Mouse (Mus musculus) macrophage (primary cell): Measurements from ENCODE around the gene Angptl8. TPM values are rescaled to one million over a fixed set of nuclear protein-coding genes. Genes with fewer than 3 reads are reported as not detected.
A peak's percentile ranks its signal among the peaks of the same experiment; 100 is the strongest.

ENCODE experiments used
- H3K27ac ChIP-seq: fragments of 350-480 bp; formaldehyde crosslinking; 2 replicates; pipeline ENCODE4 v1.9.0; 2021
- H3K36me3 ChIP-seq: fragments of 350-480 bp; formaldehyde crosslinking; 2 replicates; pipeline ENCODE4 v1.9.0; 2021; ENCODE audit errors: inconsistent target
- H3K4me3 ChIP-seq: fragments of 350-480 bp; formaldehyde crosslinking; 2 replicates; pipeline ENCODE4 v1.9.0; 2021; ENCODE audit errors: inconsistent target
- H3K79me2 ChIP-seq: fragments of 350-480 bp; formaldehyde crosslinking; 2 replicates; pipeline ENCODE4 v1.9.0; 2021; ENCODE audit errors: inconsistent target
- WGBS: methylation state at CpG from one replicate; pipeline ENCODE4 v1.1.7; 2026; ENCODE audit warnings: inconsistent platforms; ENCODE audit not compliant: missing documents; 5-methylcytosine and 5-hydroxymethylcytosine counted together
- polyA plus RNA-seq: library from polyadenylated mRNA; stranded (reverse); fragments of 250-400 nt; gene quantifications from 3 replicates; pipeline ENCODE4 v1.2.4, GENCODE M21; 2018; ENCODE audit warnings: inconsistent platforms

The Angptl8 gene
- polyA plus RNA-seq, 1 experiment from 2014 or later: not detected

DNA sequence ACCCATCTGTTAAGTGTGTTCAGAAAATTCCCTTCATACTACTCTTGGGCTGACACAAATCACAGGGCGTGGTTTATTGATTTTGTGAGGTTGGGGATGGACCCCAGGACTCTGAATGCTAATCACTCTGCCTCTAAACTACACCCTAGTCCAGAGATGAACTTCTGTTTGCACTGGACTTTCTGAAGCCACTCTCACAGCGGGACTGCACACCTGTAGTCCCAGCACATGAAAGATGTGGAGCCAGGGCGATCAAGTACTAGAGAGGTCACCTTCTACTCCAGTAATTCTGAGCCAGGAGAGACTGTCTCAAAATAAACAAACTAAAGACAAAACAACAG, 36.3 kb upstream of the Angptl8 start:
- Histone ChIP-seq H3K79me2 (no peaks in the 10 kb centered on the region), H3K27ac (no peak overlapping the region), H3K4me3 (peak overlapping the region; percentile 3; the same call in 1 of the 2 replicates), H3K36me3 (no peaks in the 10 kb centered on the region)
- 84% methylated on average over 3 of the region's 3 CpGs for WGBS

DNA sequence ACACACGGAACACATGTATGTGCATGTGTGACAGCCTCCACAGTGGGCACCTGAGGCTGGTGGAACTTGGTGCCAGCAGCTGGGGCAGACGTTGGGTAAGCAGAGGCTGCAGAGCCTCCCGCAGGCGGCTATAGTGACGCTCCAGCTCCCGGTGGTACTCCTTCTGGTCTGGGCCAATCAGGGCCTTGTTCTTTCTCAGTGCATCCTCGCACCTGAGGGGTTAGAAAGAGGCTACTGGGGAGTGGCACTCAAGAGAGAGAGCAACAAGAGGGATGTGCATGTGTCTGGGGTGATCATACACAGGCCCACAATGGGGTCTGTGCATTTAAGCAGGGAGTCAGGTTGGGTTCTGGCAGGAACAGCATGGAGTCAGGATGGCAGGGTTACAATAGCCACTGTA, 34.2 kb upstream of the Angptl8 start:
- H3K4me3 ChIP-seq: no peak overlapping the region
- WGBS: 79% methylated on average over 7 of the region's 7 CpGs
- no peaks in the 10 kb centered on the region for H3K36me3 ChIP-seq
- no peaks in the 10 kb centered on the region for H3K79me2 ChIP-seq
- H3K27ac ChIP-seq: no peak overlapping the region

DNA sequence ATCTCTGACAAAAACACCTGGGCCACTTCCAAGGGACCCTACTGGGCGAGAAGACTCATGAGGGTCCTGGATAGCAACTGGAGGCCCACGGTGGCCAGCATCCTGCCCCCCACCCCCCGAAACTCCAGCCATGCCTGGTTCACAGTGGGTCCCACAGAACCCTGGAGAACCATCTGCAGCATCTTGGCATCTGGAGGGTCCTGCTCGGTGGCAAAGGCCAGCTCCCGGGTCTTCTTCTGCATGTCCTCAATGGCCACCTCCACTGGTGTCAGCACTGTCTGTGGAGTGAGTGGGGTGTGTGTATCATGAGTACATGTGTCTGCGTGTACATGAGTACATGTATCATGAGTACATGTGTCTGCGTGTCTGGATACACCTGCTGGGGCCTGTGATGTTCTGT, 33.7 kb upstream of the Angptl8 start:
- H3K36me3 ChIP-seq: no peaks in the 10 kb centered on the region
- no peaks in the 10 kb centered on the region for H3K79me2 ChIP-seq
- no peak overlapping the region for H3K27ac ChIP-seq
- WGBS: 93% methylated on average over 5 of the region's 7 CpGs
- no peak overlapping the region for H3K4me3 ChIP-seq

DNA sequence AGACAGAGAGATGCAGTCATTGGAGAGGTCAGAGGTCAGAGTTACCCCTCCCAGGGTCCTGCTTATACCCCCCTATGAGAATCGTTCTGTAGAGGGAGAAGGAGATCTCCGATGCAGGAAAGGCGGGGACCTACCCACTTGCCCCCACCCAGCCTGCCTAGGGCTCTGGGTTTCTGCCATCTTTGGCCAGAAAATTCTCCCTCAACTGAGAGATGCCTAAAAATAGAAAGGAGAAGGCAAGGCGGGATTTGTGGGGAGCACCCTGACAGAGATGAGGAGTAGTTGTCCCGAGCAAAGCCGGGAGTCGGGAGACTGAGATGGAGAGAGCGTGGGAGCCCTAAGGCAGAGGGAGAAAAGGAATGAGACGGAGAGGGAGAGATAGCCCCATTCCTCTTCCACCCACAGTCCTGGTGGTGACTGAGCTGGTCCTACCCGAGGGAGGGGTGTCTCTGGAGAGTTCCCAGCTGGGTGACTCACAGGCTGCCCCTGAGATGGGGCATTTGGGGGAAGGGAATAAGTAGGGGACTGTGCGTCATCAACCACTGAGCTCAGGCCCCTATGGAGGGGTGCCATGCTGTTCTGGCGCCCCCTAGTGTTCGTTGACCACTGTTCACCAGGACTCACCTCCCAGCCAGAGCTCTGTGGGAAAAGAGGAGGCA, 31.2 kb upstream of the Angptl8 start:
- H3K79me2 ChIP-seq: no peaks in the 10 kb centered on the region
- H3K36me3 ChIP-seq: no peaks in the 10 kb centered on the region
- H3K4me3 ChIP-seq: no peak overlapping the region
- WGBS: 39% methylated on average over 13 of the region's 13 CpGs
- H3K27ac ChIP-seq: no peak overlapping the region

DNA sequence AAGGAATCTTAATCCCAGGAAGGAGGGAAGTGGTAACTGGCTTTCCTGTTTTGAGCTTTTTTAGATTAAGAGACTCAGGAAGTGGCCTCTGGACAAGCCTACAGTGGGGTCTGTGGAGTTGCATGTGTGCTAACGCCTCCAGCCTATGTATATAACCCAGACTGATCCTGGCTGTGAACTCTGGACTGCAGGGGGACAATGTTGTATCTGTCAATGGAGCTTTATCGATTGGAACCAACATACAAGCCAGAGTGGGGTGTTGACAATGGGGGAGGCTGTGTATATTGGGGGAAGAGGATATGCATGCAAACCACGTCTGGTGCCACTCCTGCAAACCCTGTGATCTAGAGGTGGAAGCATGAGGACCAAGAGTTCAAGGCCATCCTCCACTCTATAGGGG, 28.9 kb upstream of the Angptl8 start:
- H3K27ac ChIP-seq: no peak overlapping the region
- H3K79me2 ChIP-seq: no peaks in the 10 kb centered on the region
- no peak overlapping the region for H3K4me3 ChIP-seq
- no peaks in the 10 kb centered on the region for H3K36me3 ChIP-seq
- 34% methylated on average over 3 of the region's 3 CpGs for WGBS

DNA sequence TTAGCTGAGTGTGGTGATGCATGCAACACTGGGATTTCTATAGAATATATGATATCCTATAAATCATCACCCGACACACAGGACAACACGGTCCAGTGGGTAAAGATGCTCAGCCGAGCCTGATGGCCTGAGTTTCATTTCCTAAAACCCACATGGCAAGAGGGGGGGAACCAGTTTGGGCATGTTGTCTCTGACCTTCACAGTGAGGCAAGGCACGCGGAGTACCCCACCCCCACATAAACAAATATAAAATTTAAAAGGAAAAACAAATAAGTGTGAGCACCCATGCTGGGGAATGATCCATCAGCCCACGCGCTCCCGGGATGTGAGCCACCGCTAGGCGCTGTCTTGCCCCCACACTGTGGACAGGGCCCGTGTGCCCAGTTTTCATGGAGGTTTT, 28.3 kb upstream of the Angptl8 start:
- no peaks in the 10 kb centered on the region for H3K36me3 ChIP-seq
- H3K79me2 ChIP-seq: no peaks in the 10 kb centered on the region
- H3K4me3 ChIP-seq: no peak overlapping the region
- 86% methylated on average over 10 of the region's 11 CpGs for WGBS
- H3K27ac ChIP-seq: no peak overlapping the region

- no peak overlapping the region for H3K4me3 ChIP-seq
- WGBS: 93% methylated on average over 3 of the region's 3 CpGs
- H3K36me3 ChIP-seq: no peaks in the 10 kb centered on the region
- no peak overlapping the region for H3K27ac ChIP-seq
- no peaks in the 10 kb centered on the region for H3K79me2 ChIP-seq
These were observed 26.7 kb upstream of the Angptl8 start for GRCm38 (mm10) chr9:21808561-21808960.

- H3K36me3 ChIP-seq: no peaks in the 10 kb centered on the region
- H3K4me3 ChIP-seq: no peak overlapping the region
- H3K79me2 ChIP-seq: no peaks in the 10 kb centered on the region
- WGBS: 54% methylated on average over 5 of the region's 5 CpGs
- H3K27ac ChIP-seq: no peak overlapping the region
These were observed 24.1 kb upstream of the Angptl8 start for GRCm38 (mm10) chr9:21811170-21811569.

- H3K4me3 ChIP-seq: no peak overlapping the region
- no peak overlapping the region for H3K27ac ChIP-seq
- 71% methylated on average over 9 of the region's 9 CpGs for WGBS
- no peaks in the 10 kb centered on the region for H3K79me2 ChIP-seq
- no peaks in the 10 kb centered on the region for H3K36me3 ChIP-seq
These were observed 18.5 kb upstream of the Angptl8 start for GRCm38 (mm10) chr9:21816716-21817305.

DNA sequence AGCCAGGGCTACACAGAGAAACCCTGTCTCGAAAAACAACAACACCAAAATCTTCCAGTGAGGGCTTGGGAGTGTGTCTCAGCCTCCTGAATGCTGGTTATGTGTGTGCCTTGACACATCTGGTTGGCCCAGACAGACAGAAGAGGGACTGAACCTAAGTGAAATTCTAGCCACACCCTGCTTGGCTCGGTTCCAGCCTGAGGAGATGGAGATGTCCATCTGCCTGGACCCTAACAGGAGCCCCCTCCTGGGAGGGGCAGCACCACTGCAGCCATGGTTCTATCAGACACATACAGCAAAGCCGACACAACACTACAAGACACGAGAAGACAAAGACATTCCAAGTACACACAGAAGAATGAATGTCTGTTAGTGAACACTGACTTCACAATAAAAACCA, 17.2 kb upstream of the Angptl8 start:
- 96% methylated on average over 4 of the region's 4 CpGs for WGBS

DNA sequence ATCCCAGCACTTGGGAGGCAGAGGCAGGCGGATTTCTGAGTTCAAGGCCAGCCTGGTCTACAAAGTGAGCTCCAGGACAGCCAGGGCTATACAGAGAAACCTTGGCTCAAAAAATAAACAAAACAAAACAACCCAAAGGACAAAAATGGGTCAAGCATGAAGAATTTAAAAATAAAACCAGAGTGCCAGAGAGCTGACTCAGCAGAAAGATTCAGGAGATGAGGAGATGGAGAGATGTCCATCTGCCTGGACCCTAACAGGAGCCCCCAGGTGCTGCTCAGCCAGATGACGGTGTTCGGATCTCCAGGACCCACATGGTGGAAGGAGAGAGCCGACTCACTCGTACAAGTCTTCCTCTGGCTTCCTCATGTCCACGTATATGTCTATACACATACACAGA, 16.7 kb upstream of the Angptl8 start:
- Histone ChIP-seq H3K36me3 (no peaks in the 10 kb centered on the region), H3K27ac (no peak overlapping the region), H3K79me2 (no peaks in the 10 kb centered on the region), H3K4me3 (no peak overlapping the region)
- 98% methylated on average over 6 of the region's 6 CpGs for WGBS

More for the DNA sequence above, 17.2 kb upstream of the Angptl8 start:
- Histone ChIP-seq H3K4me3 (no peak overlapping the region), H3K36me3 (no peaks in the 10 kb centered on the region), H3K27ac (no peak overlapping the region), H3K79me2 (no peaks in the 10 kb centered on the region)

DNA sequence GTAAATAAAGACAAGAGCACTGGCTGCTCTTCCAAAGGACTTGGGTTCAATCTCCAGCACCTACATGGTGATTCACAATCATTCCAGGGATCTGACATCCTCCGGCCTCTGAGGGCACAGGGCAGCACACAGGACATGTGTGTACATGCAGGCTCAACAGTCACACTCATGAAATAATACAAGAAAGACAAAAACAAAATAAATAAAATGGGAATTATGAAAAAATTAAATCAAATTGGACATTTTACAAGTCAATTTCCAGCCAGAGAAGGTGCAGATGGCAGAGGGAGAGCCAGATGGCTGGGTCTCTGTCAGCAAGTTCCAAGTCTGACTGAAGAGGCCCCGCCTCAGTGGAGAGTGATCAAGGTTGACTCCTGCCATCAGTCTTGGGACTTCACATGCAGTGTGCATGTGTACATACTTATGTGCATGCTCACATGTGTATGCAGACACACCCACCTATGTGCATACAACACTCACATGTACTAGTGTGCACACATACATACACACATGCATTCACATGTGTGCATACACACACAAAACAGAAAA, 16.1 kb upstream of the Angptl8 start:
- 92% methylated on average over 2 of the region's 2 CpGs for WGBS
- Histone ChIP-seq H3K36me3 (no peaks in the 10 kb centered on the region), H3K4me3 (no peak overlapping the region), H3K27ac (no peak overlapping the region), H3K79me2 (no peaks in the 10 kb centered on the region)

DNA sequence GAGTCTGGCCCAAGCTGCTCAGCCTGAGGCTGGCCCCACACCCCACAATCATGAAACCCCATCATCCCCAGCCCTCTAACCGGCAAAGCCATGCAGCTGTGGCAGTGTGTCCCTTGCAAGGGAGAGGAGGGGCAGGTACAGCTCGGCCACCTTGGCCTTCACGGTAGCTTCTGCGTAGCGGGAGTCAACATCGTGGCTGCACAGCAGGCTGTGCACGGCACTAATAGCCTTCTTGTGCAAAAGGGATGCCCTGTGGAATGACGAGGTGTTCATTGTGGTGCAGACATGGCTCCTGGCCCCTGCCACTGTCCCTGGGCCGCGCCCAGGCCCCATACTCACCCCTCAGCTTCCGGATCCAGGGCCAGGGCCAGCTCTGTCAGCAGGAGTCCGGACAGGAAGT, 15.1 kb upstream of the Angptl8 start:
- Histone ChIP-seq H3K36me3 (no peaks in the 10 kb centered on the region), H3K4me3 (no peak overlapping the region), H3K27ac (no peak overlapping the region), H3K79me2 (no peaks in the 10 kb centered on the region)
- WGBS: 92% methylated on average over 12 of the region's 12 CpGs

DNA sequence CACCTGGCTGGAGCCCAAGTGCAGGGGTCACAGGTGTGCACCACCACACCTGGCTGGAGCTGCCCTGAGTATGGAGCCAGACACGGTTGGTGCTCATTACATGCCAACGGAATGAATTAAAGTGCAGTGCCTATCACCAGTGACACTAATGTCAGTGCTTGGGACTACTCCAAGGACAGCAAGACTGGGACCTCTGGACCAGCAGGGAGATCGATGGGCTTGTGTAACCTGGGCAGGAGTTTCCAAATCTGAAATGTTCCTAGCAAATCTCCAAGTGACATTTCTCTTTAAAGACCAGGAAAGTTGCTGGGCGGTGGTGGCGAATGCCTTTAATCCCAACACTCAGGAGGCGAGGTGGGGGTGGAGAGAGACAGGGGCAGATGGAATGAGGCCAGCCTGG, 12.6 kb upstream of the Angptl8 start:
- WGBS: 93% methylated on average over 6 of the region's 6 CpGs
- H3K4me3 ChIP-seq: no peak overlapping the region
- H3K27ac ChIP-seq: no peak overlapping the region

GRCm38 (mm10) chr9:21823957-21824356, 11.4 kb upstream of the Angptl8 start:
- no peak overlapping the region for H3K27ac ChIP-seq

More for the DNA sequence above, 12.6 kb upstream of the Angptl8 start:
- Histone ChIP-seq H3K79me2 (no peaks in the 10 kb centered on the region), H3K36me3 (no peaks in the 10 kb centered on the region)

More at GRCm38 (mm10) chr9:21823957-21824356, 11.4 kb upstream of the Angptl8 start:
- H3K79me2 ChIP-seq: no peaks in the 10 kb centered on the region
- no peaks in the 10 kb centered on the region for H3K36me3 ChIP-seq
- WGBS: 71% methylated on average over 4 of the region's 4 CpGs
- H3K4me3 ChIP-seq: no peak overlapping the region
